Mouse (Mus musculus) heart, adult 2 months (tissue): Measurements from ENCODE around the gene Fgfr2. TPM values are rescaled to one million over a fixed set of nuclear protein-coding genes. Genes with fewer than 3 reads are reported as not detected.

Experiments used
- DNase-seq, 2 experiments: peaks; one replicate each; pipeline ENCODE4 v3.0.0; 2021
- H3K27ac ChIP-seq: fragments of 200-600 bp; 2 replicates; pipeline ENCODE4 v1.8.1; 2022
- H3K27me3 ChIP-seq: fragments of 200-500 bp; 2 replicates; pipeline ENCODE4 v1.6.1; 2012; ENCODE audit warnings: mild to moderate bottlenecking, low read length, inconsistent platforms, mixed read lengths; ENCODE audit not compliant: control insufficient read depth, insufficient read depth
- H3K36me3 ChIP-seq: fragments of 200-500 bp; 2 replicates; pipeline ENCODE4 v1.6.1; 2012; ENCODE audit warnings: low read length, inconsistent platforms; ENCODE audit not compliant: control insufficient read depth, insufficient read depth
- H3K4me1 ChIP-seq: fragments of 200-500 bp; 2 replicates; pipeline ENCODE4 v1.6.1; 2011; ENCODE audit warnings: low read length; ENCODE audit not compliant: control insufficient read depth, insufficient read depth
- H3K4me3 ChIP-seq: fragments of 200-600 bp; 2 replicates; pipeline ENCODE4 v1.8.1; 2022
- H3K79me2 ChIP-seq: fragments of 200-500 bp; replicated peaks from 2 replicates; pipeline ENCODE4 v1.6.1; 2012; ENCODE audit warnings: mild to moderate bottlenecking, inconsistent platforms, low read length, moderate library complexity, mixed read lengths; ENCODE audit not compliant: control insufficient read depth, insufficient read depth
- H3K9ac ChIP-seq: fragments of 200-500 bp; 2 replicates; pipeline ENCODE4 v1.6.1; 2012; ENCODE audit warnings: low read depth, mild to moderate bottlenecking, control low read depth, inconsistent platforms, low read length, mixed read lengths
- CTCF ChIP-seq: fragments of 200-600 bp; IDR thresholded peaks from 2 replicates; pipeline ENCODE4 v1.8.1; 2022; ENCODE audit warnings: antibody characterized with exemption, mild to moderate bottlenecking, moderate library complexity
- EP300 ChIP-seq: fragments of 200-500 bp; IDR thresholded peaks from 2 replicates; pipeline ENCODE4 v1.6.1; 2011; ENCODE audit warnings: low read depth, low read length, control low read depth; ENCODE audit not compliant: insufficient read depth
- POLR2A ChIP-seq: fragments of 200-500 bp; IDR thresholded peaks from 2 replicates; pipeline ENCODE4 v1.6.1; 2011; ENCODE audit warnings: mild to moderate bottlenecking, low read depth, low read length, control low read depth; ENCODE audit not compliant: insufficient read depth
- WGBS: fragments of 180-500 bp; shearing (Covaris S2); methylation state at CpG from one replicate; pipeline ENCODE4 v1.1.7; 2018; 5-methylcytosine and 5-hydroxymethylcytosine counted together
- intact Hi-C: fragments of 180-260 bp; cut with DNase I; formaldehyde crosslinking; loops from one replicate; pipeline ENCODE4 v1.15.1; 2025
- polyA plus RNA-seq: library from polyadenylated mRNA; depleted of rRNA; stranded (reverse); fragments of >200 nt; gene quantifications from 2 replicates; pipeline ENCODE4 v1.2.3, GENCODE M21; 2012
- total RNA-seq, 2 experiments: library from RNA; stranded (reverse); gene quantifications; 2 replicates each; pipeline ENCODE4 v1.2.3; 2021

The Fgfr2 gene
- total and polyA plus RNA-seq, 3 experiments: 1.1 to 2.0 (median 1.3) TPM

GRCm38 (mm10) chr7:132005996-132006696 is 1117.0 kb downstream of the Fgfr2 start:
- TF ChIP-seq POLR2A (no peak), CTCF (no peak), EP300 (no peak)
- DNase-seq: no peak
- intact Hi-C loops: no loop called here

GRCm38 (mm10) chr7:131992873-131993272 is 1130.3 kb downstream of the Fgfr2 start:
- Histone ChIP-seq H3K27ac (no peak overlapping the region), H3K27me3 (no peaks in the 10 kb centered on the region), H3K4me3 (no peak overlapping the region), H3K9ac (no peak overlapping the region), H3K4me1 (no peaks in the 10 kb centered on the region), H3K36me3 (no peaks in the 10 kb centered on the region), H3K79me2 (no peaks in the 10 kb centered on the region)
- WGBS: 62% methylated on average over 3 of the region's 3 CpGs
- no peak for DNase-seq
- TF ChIP-seq POLR2A: no peak
- TF ChIP-seq CTCF: no peak
- no peak for TF ChIP-seq EP300
- intact Hi-C loops: no loop called here

More at GRCm38 (mm10) chr7:132005996-132006696, 1117.0 kb downstream of the Fgfr2 start:
- H3K4me3 ChIP-seq: no peak overlapping the region
- H3K79me2 ChIP-seq: no peaks in the 10 kb centered on the region
- H3K9ac ChIP-seq: no peak overlapping the region
- no peaks in the 10 kb centered on the region for H3K36me3 ChIP-seq
- 79% methylated on average over 14 of the region's 14 CpGs for WGBS
- no peak overlapping the region for H3K27ac ChIP-seq
- no peaks in the 10 kb centered on the region for H3K4me1 ChIP-seq
- no peaks in the 10 kb centered on the region for H3K27me3 ChIP-seq

GRCm38 (mm10) chr7:131992226-131992625 is 1130.9 kb downstream of the Fgfr2 start:
- WGBS: 36% methylated on average over 1 of the region's 1 CpGs
- TF ChIP-seq CTCF (no peak), POLR2A (no peak), EP300 (no peak)
- Histone ChIP-seq H3K36me3 (no peaks in the 10 kb centered on the region), H3K27me3 (no peaks in the 10 kb centered on the region), H3K27ac (no peak overlapping the region), H3K4me1 (no peaks in the 10 kb centered on the region), H3K4me3 (no peak overlapping the region), H3K79me2 (no peaks in the 10 kb centered on the region), H3K9ac (no peak overlapping the region)
- intact Hi-C loops: no loop called here
- DNase-seq: no peak

- no peak for DNase-seq
- Histone ChIP-seq H3K4me3 (no peak overlapping the region), H3K79me2 (no peaks in the 10 kb centered on the region), H3K27me3 (no peaks in the 10 kb centered on the region), H3K9ac (no peak overlapping the region), H3K4me1 (no peaks in the 10 kb centered on the region), H3K36me3 (no peaks in the 10 kb centered on the region), H3K27ac (no peak overlapping the region)
- TF ChIP-seq CTCF (no peak), EP300 (no peak), POLR2A (no peak)
- intact Hi-C loops: no loop called here
- 12% methylated on average over 6 of the region's 6 CpGs for WGBS
Observed at GRCm38 (mm10) chr7:131989056-131989455, 1134.1 kb downstream of the Fgfr2 start.

GRCm38 (mm10) chr7:131978609-131979008 is 1144.5 kb downstream of the Fgfr2 start:
- Histone ChIP-seq H3K79me2 (no peaks in the 10 kb centered on the region), H3K27ac (no peak overlapping the region), H3K4me1 (no peaks in the 10 kb centered on the region), H3K36me3 (no peaks in the 10 kb centered on the region), H3K4me3 (no peak overlapping the region), H3K27me3 (no peaks in the 10 kb centered on the region), H3K9ac (no peak overlapping the region)
- 87% methylated on average over 11 of the region's 11 CpGs for WGBS
- intact Hi-C loops: no loop called here
- DNase-seq: no peak
- no peak for TF ChIP-seq POLR2A
- TF ChIP-seq EP300: no peak
- no peak for TF ChIP-seq CTCF

GRCm38 (mm10) chr7:131975867-131976266 is 1147.3 kb downstream of the Fgfr2 start:
- H3K4me1 ChIP-seq: no peaks in the 10 kb centered on the region
- TF ChIP-seq POLR2A: no peak
- no peak for TF ChIP-seq EP300
- no peak for TF ChIP-seq CTCF
- WGBS: 66% methylated on average over 6 of the region's 6 CpGs
- no peak for DNase-seq
- intact Hi-C loops: no loop called here
- no peaks in the 10 kb centered on the region for H3K79me2 ChIP-seq
- H3K27ac ChIP-seq: no peak overlapping the region
- no peaks in the 10 kb centered on the region for H3K27me3 ChIP-seq
- H3K36me3 ChIP-seq: no peaks in the 10 kb centered on the region
- H3K4me3 ChIP-seq: no peak overlapping the region
- no peak overlapping the region for H3K9ac ChIP-seq
